Mouse (Mus musculus) kidney, adult 2 months (tissue): ENCODE data around the gene Ints13. TPM values are rescaled to one million over a fixed set of nuclear protein-coding genes. Genes with fewer than 3 reads are reported as not detected.
A peak's percentile ranks its signal among the peaks of the same experiment; 100 is the strongest.

Experiments used
- DNase-seq: peaks from one replicate; pipeline ENCODE4 v3.0.0; 2021
- H3K27ac ChIP-seq: fragments of 200-500 bp; 2 replicates; pipeline ENCODE4 v1.5.1; 2012; ENCODE audit warnings: low read depth, low read length, control low read depth, inconsistent platforms; ENCODE audit not compliant: insufficient read depth
- H3K27me3 ChIP-seq: fragments of 200-500 bp; replicated peaks from 2 replicates; pipeline ENCODE4 v1.6.1; 2012; ENCODE audit warnings: mild to moderate bottlenecking, moderate library complexity, low read length, inconsistent platforms; ENCODE audit not compliant: control insufficient read depth, insufficient read depth
- H3K36me3 ChIP-seq: fragments of 200-500 bp; 2 replicates; pipeline ENCODE4 v1.6.1; 2012; ENCODE audit warnings: mild to moderate bottlenecking, moderate library complexity, low read length, inconsistent platforms; ENCODE audit not compliant: control insufficient read depth, insufficient read depth
- H3K4me1 ChIP-seq: fragments of 200-500 bp; 2 replicates; pipeline ENCODE4 v1.6.1; 2011; ENCODE audit warnings: low read length; ENCODE audit not compliant: control insufficient read depth, insufficient read depth
- H3K4me3 ChIP-seq: fragments of 200-500 bp; 2 replicates; pipeline ENCODE4 v1.5.1; 2011; ENCODE audit warnings: mild to moderate bottlenecking, low read depth, low read length, control low read depth; ENCODE audit not compliant: insufficient read depth
- CTCF ChIP-seq: fragments of 200-500 bp; conservative IDR thresholded peaks from 2 replicates; pipeline ENCODE4 v1.5.1; 2011; ENCODE audit warnings: low read depth, mild to moderate bottlenecking, control low read depth, low read length, moderate library complexity, mixed read lengths; ENCODE audit not compliant: insufficient read depth, insufficient read length
- POLR2A ChIP-seq: fragments of 200-500 bp; IDR thresholded peaks from one replicate; pipeline ENCODE4 v1.6.1; 2011; ENCODE audit warnings: low read depth, low read length, control low read depth
- WGBS: fragments of 180-500 bp; shearing (Covaris S2); methylation state at CpG from one replicate; pipeline ENCODE4 v1.1.7; 2018; 5-methylcytosine and 5-hydroxymethylcytosine counted together
- polyA plus RNA-seq: library from polyadenylated mRNA; depleted of rRNA; stranded (reverse); fragments of >200 nt; gene quantifications from 2 replicates; pipeline ENCODE4 v1.2.3, GENCODE M21; 2012; rRNA removed

Ints13 gene
- polyA plus RNA-seq, 1 experiment, result 11.7 TPM

GRCm38 (mm10) chr6:146500771-146501170, 76.9 kb downstream of the Ints13 start:
- no peak for DNase-seq
- H3K4me3 ChIP-seq, result peak overlapping the region; percentile 63
- no peaks in the 10 kb centered on the region for H3K27me3 ChIP-seq
- peaks cover 8% of the 10 kb centered on the region; the same call in 1 of the 2 replicates for H3K4me1 ChIP-seq
- H3K27ac ChIP-seq, result peak overlapping the region; percentile 71
- 49% methylated on average over 5 of the region's 5 CpGs for WGBS
- no peaks in the 10 kb centered on the region for H3K36me3 ChIP-seq
- TF ChIP-seq POLR2A (no peak), CTCF (no peak)

GRCm38 (mm10) chr6:146500206-146500605, 77.4 kb downstream of the Ints13 start:
- H3K27me3 ChIP-seq, result no peaks in the 10 kb centered on the region
- no peaks in the 10 kb centered on the region for H3K36me3 ChIP-seq
- DNase-seq, result peak; percentile 70
- peak overlapping the region; percentile 40 for H3K4me3 ChIP-seq
- H3K4me1 ChIP-seq, result peaks cover 11% of the 10 kb centered on the region
- TF ChIP-seq CTCF (no peak), POLR2A (no peak)
- peak overlapping the region; percentile 71 for H3K27ac ChIP-seq
- WGBS, result 51% methylated on average over 6 of the region's 6 CpGs

Other genes with a start within 250 kb of the Ints13 start
- 31.9 and 35.8 TPM in 2 replicates for gene Itpr2, start 75.6 kb downstream of the Ints13 start, polyA plus RNA-seq
- 35.3 and 36.3 TPM in 2 replicates for gene Fgfr1op2, start 632 bp downstream of the Ints13 start, polyA plus RNA-seq
- 45.4 and 59.9 TPM in 2 replicates for gene Med21, start 64.7 kb upstream of the Ints13 start, polyA plus RNA-seq
- 32.9 and 34.8 TPM in 2 replicates for gene Tm7sf3, start 65.0 kb upstream of the Ints13 start, polyA plus RNA-seq
- 3.9 and 4.3 TPM in 2 replicates for gene Stk38l, start 147.2 kb upstream of the Ints13 start, polyA plus RNA-seq
- gene Arntl2, start 218.2 kb upstream of the Ints13 start, polyA plus RNA-seq, result 3.3 and 4.1 TPM in 2 replicates